Mouse (Mus musculus) heart, postnatal 0 days (tissue): ENCODE data around the gene Ttc21a.

Experiments used
- CTCF ChIP-seq: IDR thresholded peaks from 2 replicates; pipeline ENCODE4 v1.5.1; 2016; ENCODE audit warnings: antibody characterized with exemption, control low read depth, low read depth
- EP300 ChIP-seq: IDR thresholded peaks from 2 replicates; pipeline ENCODE4 v1.6.1; 2016; ENCODE audit warnings: antibody characterized with exemption, low read depth

GRCm38 (mm10) chr9:119925729-119926128 is 11.7 kb upstream of the Ttc21a start:
- TF ChIP-seq CTCF (no peak), EP300 (no peak)
